Mouse (Mus musculus): ENCODE measurements around the gene Ifi202b. TPM values are rescaled to one million over a fixed set of nuclear protein-coding genes. Genes with fewer than 3 reads are reported as not detected.
"Not testable (repeated sequence)": the region's sequence is repeated elsewhere in the genome, so short reads cannot be mapped to it uniquely, and the experiment has no call there.

The Ifi202b gene
- polyA plus RNA-seq, 1 experiment from 2014 or later: not detected

DNA sequence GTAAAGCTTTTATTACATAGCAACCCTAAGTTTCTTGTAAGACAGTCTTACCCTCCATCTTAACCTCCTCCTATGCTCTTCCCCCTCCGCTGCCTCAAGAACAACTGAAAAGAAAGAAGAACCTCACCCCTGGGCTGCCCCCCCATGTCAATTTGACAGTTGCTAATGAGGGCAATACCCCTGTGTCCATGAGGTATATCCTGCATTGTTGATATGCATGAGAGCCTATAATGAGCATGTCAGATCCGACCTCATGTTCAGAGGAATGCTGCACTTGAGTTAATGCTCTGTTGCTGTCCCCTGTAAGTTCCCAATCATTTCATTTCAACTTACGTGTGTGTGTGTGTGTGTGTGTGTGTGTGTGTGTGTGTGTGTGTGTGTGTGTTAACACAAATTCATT, 22.5 kb downstream of the Ifi202b start:
- not testable (repeated sequence) for H3K27ac ChIP-seq (ENCODE audit: low read depth, low read length); H3K4me2 ChIP-seq; H3K27me3 ChIP-seq (ENCODE audit: control insufficient read depth, insufficient read depth, low read length); H3K9me3 ChIP-seq (replicated peaks; ENCODE audit: control insufficient read depth, low read length); H3K4me3 ChIP-seq (ENCODE audit: low read depth, low read length); H3K4me1 ChIP-seq (ENCODE audit: control insufficient read depth, insufficient read depth, low read length); H3K36me3 ChIP-seq (ENCODE audit: control insufficient read depth, insufficient read depth, low read length); H3K9ac ChIP-seq (ENCODE audit: low read depth, low read length); ATAC-seq (replicated peaks; ENCODE audit: insufficient number of reproducible peaks, low FRiP score, low TSS enrichment)
- WGBS (ENCODE audit: insufficient replicate concordance): 61% methylated on average over 3 of the region's 3 CpGs

DNA sequence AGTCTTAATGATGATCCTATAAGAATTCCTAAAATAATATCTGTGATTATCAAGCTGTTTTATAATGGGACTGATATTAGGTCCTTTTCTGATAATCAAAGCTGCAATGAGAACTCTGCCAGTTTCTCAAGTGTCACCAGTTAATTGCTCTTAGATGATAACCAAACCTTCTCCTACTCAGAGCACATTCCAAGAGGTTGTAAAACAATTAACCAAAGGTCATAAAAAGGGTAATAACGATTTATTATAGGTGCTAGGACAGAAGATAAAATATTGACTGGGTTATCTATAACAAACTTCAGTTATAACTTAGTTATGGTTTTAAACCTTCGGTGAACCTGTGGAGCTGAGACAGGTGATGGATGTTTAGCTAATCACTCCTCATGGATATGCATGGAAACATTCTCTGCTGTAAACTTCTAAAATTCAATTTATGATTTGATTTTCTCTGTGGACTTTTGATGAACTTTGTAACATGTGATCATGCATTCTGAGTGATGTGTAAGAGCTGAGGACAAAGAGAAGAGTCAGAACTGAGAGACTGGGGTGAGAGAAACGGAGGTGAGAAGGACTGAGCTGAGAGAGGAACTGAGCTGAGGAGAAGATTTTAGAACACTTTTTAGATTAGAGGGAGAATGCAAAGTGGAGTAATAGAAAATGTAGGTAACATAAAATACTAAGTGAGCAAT, 26.6 kb downstream of the Ifi202b start:
- H3K36me3 ChIP-seq (ENCODE audit: control insufficient read depth, insufficient read depth, low read length); H3K4me3 ChIP-seq (ENCODE audit: low read depth, low read length); H3K4me2 ChIP-seq; ATAC-seq (replicated peaks; ENCODE audit: insufficient number of reproducible peaks, low FRiP score, low TSS enrichment); H3K9ac ChIP-seq (ENCODE audit: low read depth, low read length); H3K27me3 ChIP-seq (ENCODE audit: control insufficient read depth, insufficient read depth, low read length); H3K4me1 ChIP-seq (ENCODE audit: control insufficient read depth, insufficient read depth, low read length); H3K9me3 ChIP-seq (replicated peaks; ENCODE audit: control insufficient read depth, low read length); H3K27ac ChIP-seq (ENCODE audit: low read depth, low read length): not testable (repeated sequence)
- WGBS (ENCODE audit: insufficient replicate concordance): 66% methylated on average over 3 of the region's 3 CpGs

- H3K36me3 ChIP-seq (ENCODE audit: control insufficient read depth, insufficient read depth, low read length): no peaks in the 10 kb centered on the region
- H3K27ac ChIP-seq (ENCODE audit: low read depth, low read length): no peak overlapping the region
- ATAC-seq (replicated peaks; ENCODE audit: insufficient number of reproducible peaks, low FRiP score, low TSS enrichment): no peak
- H3K4me1 ChIP-seq (ENCODE audit: control insufficient read depth, insufficient read depth, low read length): no peaks in the 10 kb centered on the region
- 76% methylated on average over 2 of the region's 2 CpGs for WGBS (ENCODE audit: insufficient replicate concordance)
- H3K9me3 ChIP-seq (replicated peaks; ENCODE audit: control insufficient read depth, low read length): no peaks in the 10 kb centered on the region
- H3K4me2 ChIP-seq: no peak overlapping the region
- no peak overlapping the region for H3K4me3 ChIP-seq (ENCODE audit: low read depth, low read length)
- H3K9ac ChIP-seq (ENCODE audit: low read depth, low read length): no peak overlapping the region
- H3K27me3 ChIP-seq (ENCODE audit: control insufficient read depth, insufficient read depth, low read length): no peaks in the 10 kb centered on the region
Measured at GRCm38 (mm10) chr1:173955071-173955796, 27.3 kb downstream of the Ifi202b start.

DNA sequence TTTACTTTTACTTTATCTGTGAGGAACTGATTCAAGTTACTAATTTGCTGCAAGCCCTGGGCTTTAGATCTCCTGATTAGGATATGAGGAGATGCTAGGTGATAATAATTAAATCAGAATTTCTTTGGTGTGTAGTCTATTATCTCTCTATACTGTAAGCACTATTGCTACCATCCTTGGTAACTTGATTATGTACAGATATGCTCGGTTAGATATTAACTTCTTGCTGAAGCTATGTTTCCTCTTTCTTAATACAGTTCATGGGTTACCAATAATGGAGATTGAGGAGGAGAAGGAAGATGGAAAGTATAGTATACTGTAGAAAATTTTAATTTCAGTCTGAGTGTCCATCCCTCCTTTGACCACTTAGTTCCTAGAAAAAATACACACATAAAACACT, 29.0 kb downstream of the Ifi202b start:
- no peak overlapping the region for H3K4me2 ChIP-seq

DNA sequence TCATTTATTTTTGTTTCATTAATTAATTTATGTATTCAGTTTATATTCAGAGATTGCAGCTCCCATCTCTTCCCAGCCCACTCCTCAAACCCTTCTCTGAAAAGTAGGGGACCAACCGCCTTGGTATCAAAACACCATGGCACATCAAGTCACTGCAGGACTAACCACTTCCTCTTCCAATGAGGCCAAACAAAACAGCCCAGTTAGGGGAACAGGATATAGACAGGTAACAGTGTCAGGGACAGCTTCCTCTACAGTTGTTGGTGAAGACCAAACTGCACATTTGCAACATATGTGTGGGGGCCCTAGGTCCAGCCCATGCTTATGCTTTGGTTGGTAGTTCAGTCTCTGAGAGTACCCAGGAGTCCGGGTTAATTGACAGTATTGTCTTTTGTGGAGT, 33.5 kb downstream of the Ifi202b start:
- ATAC-seq (replicated peaks; ENCODE audit: insufficient number of reproducible peaks, low FRiP score, low TSS enrichment); H3K9me3 ChIP-seq (replicated peaks; ENCODE audit: control insufficient read depth, low read length): not testable (repeated sequence)
- 65% methylated on average over 2 of the region's 2 CpGs for WGBS (ENCODE audit: insufficient replicate concordance)

More for the DNA sequence above, 29.0 kb downstream of the Ifi202b start:
- Histone ChIP-seq H3K4me1 (ENCODE audit: control insufficient read depth, insufficient read depth, low read length) (no peaks in the 10 kb centered on the region), H3K9me3 (replicated peaks; ENCODE audit: control insufficient read depth, low read length) (no peaks in the 10 kb centered on the region), H3K4me3 (ENCODE audit: low read depth, low read length) (no peak overlapping the region), H3K36me3 (ENCODE audit: control insufficient read depth, insufficient read depth, low read length) (no peaks in the 10 kb centered on the region), H3K27me3 (ENCODE audit: control insufficient read depth, insufficient read depth, low read length) (no peaks in the 10 kb centered on the region), H3K9ac (ENCODE audit: low read depth, low read length) (no peak overlapping the region), H3K27ac (ENCODE audit: low read depth, low read length) (no peak overlapping the region)
- WGBS (ENCODE audit: insufficient replicate concordance): 62% methylated on average over 1 of the region's 1 CpGs
- no peak for ATAC-seq (replicated peaks; ENCODE audit: insufficient number of reproducible peaks, low FRiP score, low TSS enrichment)

GRCm38 (mm10) chr1:173942780-173943066, 39.8 kb downstream of the Ifi202b start:
- not testable (repeated sequence) for H3K36me3 ChIP-seq (ENCODE audit: control insufficient read depth, insufficient read depth, low read length); H3K4me2 ChIP-seq; H3K9me3 ChIP-seq (replicated peaks; ENCODE audit: control insufficient read depth, low read length); H3K27ac ChIP-seq (ENCODE audit: low read depth, low read length); H3K27me3 ChIP-seq (ENCODE audit: control insufficient read depth, insufficient read depth, low read length); H3K4me3 ChIP-seq (ENCODE audit: low read depth, low read length); ATAC-seq (replicated peaks; ENCODE audit: insufficient number of reproducible peaks, low FRiP score, low TSS enrichment); H3K9ac ChIP-seq (ENCODE audit: low read depth, low read length); H3K4me1 ChIP-seq (ENCODE audit: control insufficient read depth, insufficient read depth, low read length)

More for the DNA sequence above, 33.5 kb downstream of the Ifi202b start:
- not testable (repeated sequence) for H3K27me3 ChIP-seq (ENCODE audit: control insufficient read depth, insufficient read depth, low read length); H3K36me3 ChIP-seq (ENCODE audit: control insufficient read depth, insufficient read depth, low read length); H3K27ac ChIP-seq (ENCODE audit: low read depth, low read length); H3K9ac ChIP-seq (ENCODE audit: low read depth, low read length); H3K4me2 ChIP-seq; H3K4me3 ChIP-seq (ENCODE audit: low read depth, low read length); H3K4me1 ChIP-seq (ENCODE audit: control insufficient read depth, insufficient read depth, low read length)

DNA sequence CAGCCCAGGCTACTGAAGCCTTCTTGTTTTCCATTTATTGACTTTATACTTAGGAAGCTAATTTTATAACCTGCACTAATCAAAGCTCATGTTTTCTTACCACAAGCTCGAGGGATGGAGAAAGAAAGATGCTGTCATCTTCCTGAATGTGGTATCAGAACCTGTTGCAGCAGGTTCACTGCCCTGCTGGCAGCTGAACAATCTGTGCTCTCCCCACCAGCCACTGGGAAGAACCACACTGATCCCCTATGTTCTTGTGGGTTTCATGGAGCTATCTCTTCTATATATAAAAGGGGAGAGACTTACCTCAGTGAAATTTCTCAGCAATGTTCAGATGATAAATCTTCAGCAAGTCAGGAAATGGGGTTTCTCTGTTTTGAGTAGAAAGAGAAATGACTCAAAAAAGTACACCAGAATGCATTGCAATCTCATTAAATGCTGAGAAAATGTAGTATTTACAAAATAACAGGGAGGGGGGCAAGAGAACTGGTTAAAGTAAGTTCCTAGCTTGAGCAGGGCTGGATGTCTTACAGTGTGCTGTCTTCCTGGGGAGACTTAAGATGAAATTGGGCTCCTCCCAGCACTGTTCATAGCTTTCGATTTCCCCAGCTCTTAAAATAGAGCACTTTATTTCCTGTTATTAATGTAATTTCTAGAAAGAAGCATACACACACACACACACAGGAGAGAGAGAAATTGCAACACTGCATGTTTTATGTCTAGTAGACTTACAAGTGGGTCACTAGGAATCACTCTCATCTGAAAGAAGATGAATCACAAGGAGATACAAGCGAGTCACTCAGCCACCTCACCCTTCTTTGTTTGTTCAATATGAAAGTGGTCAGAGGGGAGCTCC, 40.4 kb downstream of the Ifi202b start, which contains the start of the genes Mndal and Ifi203:
Mndal (minus strand) TSS at position 568 of the 856 bp plus-strand sequence.
Ifi203 (minus strand) TSS at position 749 of the 856 bp plus-strand sequence.
- not testable (repeated sequence) for H3K9me3 ChIP-seq (replicated peaks; ENCODE audit: control insufficient read depth, low read length); H3K36me3 ChIP-seq (ENCODE audit: control insufficient read depth, insufficient read depth, low read length); ATAC-seq (replicated peaks; ENCODE audit: insufficient number of reproducible peaks, low FRiP score, low TSS enrichment); H3K27ac ChIP-seq (ENCODE audit: low read depth, low read length); H3K4me2 ChIP-seq; H3K9ac ChIP-seq (ENCODE audit: low read depth, low read length); H3K27me3 ChIP-seq (ENCODE audit: control insufficient read depth, insufficient read depth, low read length); H3K4me3 ChIP-seq (ENCODE audit: low read depth, low read length); H3K4me1 ChIP-seq (ENCODE audit: control insufficient read depth, insufficient read depth, low read length)
- 72% methylated on average over 3 of the region's 3 CpGs for WGBS (ENCODE audit: insufficient replicate concordance)

- H3K4me1 ChIP-seq (ENCODE audit: control insufficient read depth, insufficient read depth, low read length); H3K4me2 ChIP-seq; H3K27me3 ChIP-seq (ENCODE audit: control insufficient read depth, insufficient read depth, low read length); H3K36me3 ChIP-seq (ENCODE audit: control insufficient read depth, insufficient read depth, low read length); H3K4me3 ChIP-seq (ENCODE audit: low read depth, low read length); H3K9ac ChIP-seq (ENCODE audit: low read depth, low read length); H3K9me3 ChIP-seq (replicated peaks; ENCODE audit: control insufficient read depth, low read length); ATAC-seq (replicated peaks; ENCODE audit: insufficient number of reproducible peaks, low FRiP score, low TSS enrichment); H3K27ac ChIP-seq (ENCODE audit: low read depth, low read length): not testable (repeated sequence)
- WGBS (ENCODE audit: insufficient replicate concordance): 90% methylated on average over 2 of the region's 2 CpGs
Measured at GRCm38 (mm10) chr1:173941522-173941921, 41.0 kb downstream of the Ifi202b start.
